Mouse (Mus musculus) CH12.LX (cell line): ENCODE results near the gene Apopt1.

Experiments used
- CTCF ChIP-seq, 2 experiments: IDR thresholded peaks in 1 of 2; conservative IDR thresholded peaks in 1 of 2; 2 replicates each; pipeline ENCODE4 v1.5.1; 2011 to 2012; ENCODE audit warnings: low read depth in 2 of 2, low read length in 2 of 2, improper control_type of control experiment in 1 of 2, inconsistent platforms in 1 of 2, mild to moderate bottlenecking in 1 of 2, moderate library complexity in 1 of 2
- EP300 ChIP-seq: IDR thresholded peaks from 2 replicates; pipeline ENCODE4 v1.6.1; 2011; ENCODE audit warnings: low read length, improper control_type of control experiment
- HCFC1 ChIP-seq: IDR thresholded peaks from 2 replicates; pipeline ENCODE4 v1.6.1; 2012; ENCODE audit warnings: low read depth, mild to moderate bottlenecking, inconsistent platforms, low read length, improper control_type of control experiment
- POLR2A ChIP-seq: IDR thresholded peaks from 2 replicates; pipeline ENCODE4 v1.6.1; 2011; ENCODE audit warnings: low read depth, mild to moderate bottlenecking, improper control_type of control experiment, low read length
- POLR2AphosphoS2 ChIP-seq: IDR thresholded peaks from 2 replicates; pipeline ENCODE4 v1.6.1; 2011; ENCODE audit warnings: low read depth, low read length, improper control_type of control experiment
- RAD21 ChIP-seq: IDR thresholded peaks from 2 replicates; pipeline ENCODE4 v1.6.1; 2011; ENCODE audit warnings: low read depth, mild to moderate bottlenecking, low read length, improper control_type of control experiment, moderate library complexity
- TCF12 ChIP-seq: IDR thresholded peaks from 2 replicates; pipeline ENCODE4 v1.6.1; 2014; ENCODE audit warnings: low read depth, mild to moderate bottlenecking, inconsistent platforms, low read length, improper control_type of control experiment

GRCm38 (mm10) chr12:111677882-111678669 lies 35.0 kb upstream of the Apopt1 start, which contains the start of gene Trmt61a:
- TF ChIP-seq POLR2A, result peak; percentile 85
- TF ChIP-seq EP300, result no peak
- TF ChIP-seq CTCF (conservative IDR thresholded peaks at IDR 0.05 in 1 of 2, IDR thresholded peaks at IDR 0.05 in 1 of 2; ENCODE audit: low read depth in 2 of 2, low read length in 2 of 2), result no peak
- peak; percentile 86 for TF ChIP-seq TCF12
- TF ChIP-seq POLR2AphosphoS2, result peak; percentile 63; the same call in 1 of the 2 replicates
- TF ChIP-seq RAD21, result no peak
- TF ChIP-seq HCFC1, result peak; percentile 93
